Mouse (Mus musculus) midbrain, embryonic 13.5 days (tissue): ENCODE results near the gene Ces1e. TPM values are rescaled to one million over a fixed set of nuclear protein-coding genes. Genes with fewer than 3 reads are reported as not detected.
"Not testable (repeated sequence)": the region's sequence is repeated elsewhere in the genome, so short reads cannot be mapped to it uniquely, and the experiment has no call there.

Experiments
- ATAC-seq: fragments of 200-750 bp; cut with Nextera tagmentation; 2 replicates; pipeline ENCODE4 v1.8.0; 2017; ENCODE audit warnings: mild to moderate bottlenecking, moderate TSS enrichment, moderate library complexity
- H3K27ac ChIP-seq: fragments of 300-500 bp; sonication (generic); 2 replicates; pipeline ENCODE4 v1.5.1; 2015; ENCODE audit warnings: inconsistent platforms, mild to moderate bottlenecking, moderate library complexity
- H3K27me3 ChIP-seq: fragments of 300-500 bp; sonication (generic); 2 replicates; pipeline ENCODE4 v1.6.1; 2015; ENCODE audit warnings: mild to moderate bottlenecking, inconsistent platforms
- H3K36me3 ChIP-seq: fragments of 300-500 bp; sonication (generic); 2 replicates; pipeline ENCODE4 v1.6.1; 2015; ENCODE audit warnings: mild to moderate bottlenecking, inconsistent platforms
- H3K4me1 ChIP-seq: fragments of 300-500 bp; sonication (generic); replicated peaks from 2 replicates; pipeline ENCODE4 v1.6.1; 2015; ENCODE audit warnings: inconsistent platforms
- H3K4me2 ChIP-seq: fragments of 300-500 bp; sonication (generic); replicated peaks from 2 replicates; pipeline ENCODE4 v1.6.1; 2015; ENCODE audit warnings: moderate library complexity, mild to moderate bottlenecking, inconsistent platforms
- H3K4me3 ChIP-seq: fragments of 300-500 bp; sonication (generic); replicated peaks from 2 replicates; pipeline ENCODE4 v1.5.1; 2015; ENCODE audit warnings: mild to moderate bottlenecking, inconsistent platforms
- H3K9ac ChIP-seq: fragments of 300-500 bp; sonication (generic); replicated peaks from 2 replicates; pipeline ENCODE4 v1.6.1; 2015; ENCODE audit warnings: mild to moderate bottlenecking, inconsistent platforms
- H3K9me3 ChIP-seq: fragments of 300-500 bp; sonication (generic); 2 replicates; pipeline ENCODE4 v1.6.1; 2016; ENCODE audit warnings: mild to moderate bottlenecking, inconsistent platforms
- WGBS: fragments of 180-500 bp; shearing (Covaris S2); methylation state at CpG from one replicate; pipeline ENCODE4 v1.1.7; 2015; 5-methylcytosine and 5-hydroxymethylcytosine counted together
- polyA plus RNA-seq: library from polyadenylated mRNA; unstranded; fragments of >200 nt; fragmentation: Nextera tagmentation; extraction: Ambion mirVana; gene quantifications from 2 replicates; pipeline ENCODE4 v1.2.1, GENCODE M21; 2015

The Ces1e gene
- polyA plus RNA-seq, 1 experiment from 2014 or later = not detected

DNA sequence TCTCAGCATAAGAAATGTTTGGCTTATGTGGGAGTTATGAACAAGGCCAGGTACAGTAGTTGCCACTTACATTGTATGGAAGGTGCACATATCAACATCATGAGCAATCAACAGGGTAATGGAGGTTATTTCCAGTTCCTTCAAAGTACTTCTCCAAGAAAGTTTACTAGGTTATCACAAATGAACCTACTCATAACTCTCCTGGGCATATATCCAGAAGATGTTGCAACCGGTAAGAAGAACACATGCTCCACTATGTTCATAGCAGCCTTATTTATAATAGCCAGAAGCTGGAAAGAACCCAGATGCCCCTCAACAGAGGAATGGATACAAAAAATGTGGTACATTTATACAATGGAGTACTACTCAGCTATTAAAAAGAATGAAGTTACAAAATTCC, 2.9 kb downstream of the Ces1e start:
- H3K27me3 ChIP-seq, H3K27ac ChIP-seq, H3K4me3 ChIP-seq, H3K4me2 ChIP-seq, H3K9ac ChIP-seq, H3K36me3 ChIP-seq, ATAC-seq, H3K4me1 ChIP-seq, H3K9me3 ChIP-seq: not testable (repeated sequence)
- WGBS = 100% methylated on average over 1 of the region's 1 CpGs

DNA sequence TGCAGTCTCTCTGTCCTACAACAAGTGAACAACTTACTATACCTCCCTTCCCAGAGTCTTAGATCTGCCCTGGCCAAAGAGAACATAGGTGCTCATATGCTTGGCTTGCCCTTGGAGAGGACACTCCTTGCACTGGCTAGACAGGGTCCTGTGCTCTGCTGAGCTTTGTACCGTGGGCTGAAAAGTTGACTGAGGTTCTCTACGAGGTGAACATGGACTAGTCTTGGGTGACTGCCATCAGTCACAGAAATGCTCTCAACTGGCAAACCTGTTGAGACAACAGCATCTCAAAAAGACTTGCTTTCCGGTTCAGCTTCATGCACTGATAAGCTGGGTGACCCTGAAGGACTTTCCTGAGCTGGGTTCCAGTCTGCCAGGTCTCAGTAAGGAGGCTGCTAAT, 7.5 kb downstream of the Ces1e start:
- Histone ChIP-seq H3K27ac (no peak overlapping the region), H3K4me3 (no peak overlapping the region), H3K4me2 (no peak overlapping the region), H3K4me1 (no peaks in the 10 kb centered on the region), H3K36me3 (no peaks in the 10 kb centered on the region), H3K27me3 (no peaks in the 10 kb centered on the region), H3K9ac (no peak overlapping the region), H3K9me3 (no peaks in the 10 kb centered on the region)
- no peak for ATAC-seq
- 79% methylated on average over 3 of the region's 3 CpGs for WGBS

DNA sequence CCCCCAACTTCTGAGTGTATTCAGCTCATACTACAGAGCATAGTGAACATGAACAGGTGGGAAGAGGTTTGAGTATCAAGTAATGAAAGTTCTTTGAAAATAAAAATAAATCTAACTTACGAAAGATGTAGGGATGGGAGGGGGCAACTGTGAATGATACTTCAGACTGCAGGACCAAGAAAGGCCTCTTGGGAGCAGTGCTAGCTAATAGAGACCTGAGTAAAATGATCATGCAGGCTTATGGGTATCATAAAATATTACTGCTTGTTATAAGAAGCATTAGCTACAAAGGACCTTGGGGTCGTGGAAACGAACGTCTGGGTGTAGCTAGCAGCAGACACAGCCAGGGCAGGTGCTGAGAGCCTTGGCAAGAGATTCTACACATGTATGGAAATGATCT, 11.6 kb downstream of the Ces1e start:
- H3K4me3 ChIP-seq = no peak overlapping the region
- H3K36me3 ChIP-seq = no peaks in the 10 kb centered on the region
- 85% methylated on average over 4 of the region's 4 CpGs for WGBS
- no peak overlapping the region for H3K4me2 ChIP-seq
- no peaks in the 10 kb centered on the region for H3K9me3 ChIP-seq
- no peak for ATAC-seq
- no peaks in the 10 kb centered on the region for H3K27me3 ChIP-seq
- no peak overlapping the region for H3K9ac ChIP-seq
- no peak overlapping the region for H3K27ac ChIP-seq
- H3K4me1 ChIP-seq = no peaks in the 10 kb centered on the region

DNA sequence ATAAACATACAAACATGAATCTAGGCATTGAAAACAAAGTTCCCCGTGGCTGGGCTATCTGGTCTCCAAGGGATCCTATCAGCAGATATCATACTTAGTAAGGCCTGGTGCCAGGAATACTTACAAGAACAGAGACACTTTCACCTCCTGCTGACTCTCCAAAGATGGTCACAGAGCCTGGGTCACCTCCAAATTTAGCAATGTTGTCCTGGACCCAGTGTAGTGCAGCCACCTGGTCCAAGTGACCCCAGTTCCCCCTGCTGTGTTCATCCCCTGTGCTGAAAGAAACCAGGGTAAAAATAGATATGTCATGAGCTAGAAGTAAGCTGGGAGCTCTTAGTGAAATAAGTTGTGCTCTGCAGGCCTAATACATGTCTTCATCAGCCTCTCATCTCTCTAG, 12.0 kb downstream of the Ces1e start:
- H3K27me3 ChIP-seq = no peaks in the 10 kb centered on the region
- H3K36me3 ChIP-seq = no peaks in the 10 kb centered on the region
- no peaks in the 10 kb centered on the region for H3K4me1 ChIP-seq
- H3K4me3 ChIP-seq = no peak overlapping the region
- ATAC-seq = no peak
- H3K4me2 ChIP-seq = no peak overlapping the region
- no peak overlapping the region for H3K9ac ChIP-seq
- no peak overlapping the region for H3K27ac ChIP-seq
- WGBS = 86% methylated on average over 1 of the region's 1 CpGs
- no peaks in the 10 kb centered on the region for H3K9me3 ChIP-seq

DNA sequence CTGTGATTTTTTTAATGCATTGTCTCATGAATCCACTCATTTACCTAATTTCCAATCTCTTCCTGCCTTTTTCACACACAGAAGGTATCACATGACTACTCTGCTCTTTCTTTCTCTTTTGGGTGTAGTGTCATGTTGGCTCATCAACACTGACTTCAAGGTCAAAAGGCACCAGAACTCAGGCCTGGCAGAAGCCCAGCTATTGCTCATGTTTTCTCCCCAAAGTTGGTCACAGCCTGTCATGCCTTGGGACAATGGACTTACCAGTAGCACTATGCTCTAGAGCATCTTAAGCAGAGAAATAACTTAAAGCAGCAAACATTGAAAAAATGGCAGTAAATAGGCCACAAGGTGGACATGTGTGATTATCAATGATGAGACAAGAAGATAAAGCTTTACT, 18.3 kb downstream of the Ces1e start:
- ATAC-seq = no peak
- Histone ChIP-seq H3K9me3 (no peaks in the 10 kb centered on the region), H3K27me3 (no peaks in the 10 kb centered on the region), H3K27ac (no peak overlapping the region), H3K4me2 (no peak overlapping the region), H3K9ac (no peak overlapping the region), H3K4me3 (no peak overlapping the region), H3K4me1 (no peaks in the 10 kb centered on the region), H3K36me3 (no peaks in the 10 kb centered on the region)

DNA sequence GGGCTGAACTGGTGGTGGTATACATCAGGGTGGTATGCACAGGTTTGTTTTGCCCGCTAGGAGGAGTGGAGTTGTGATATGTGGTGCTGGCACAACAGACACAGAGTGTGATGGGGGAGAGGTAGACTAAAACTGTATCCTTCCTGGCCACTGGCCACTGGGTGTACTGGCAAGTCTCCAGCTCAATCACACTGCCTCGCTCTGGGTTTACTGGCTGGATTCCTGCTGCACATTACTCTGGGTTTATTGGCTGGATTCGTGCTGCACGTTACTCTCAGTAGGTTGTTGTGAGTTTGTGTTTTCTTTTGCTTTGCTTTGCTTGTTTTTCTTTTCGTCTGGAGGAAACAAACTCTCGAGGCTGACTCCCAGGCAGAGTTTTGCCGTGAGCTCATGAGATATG, 30.3 kb downstream of the Ces1e start:
- H3K9me3 ChIP-seq, H3K9ac ChIP-seq, H3K27ac ChIP-seq, H3K36me3 ChIP-seq, H3K4me3 ChIP-seq, H3K4me2 ChIP-seq, H3K4me1 ChIP-seq, H3K27me3 ChIP-seq, ATAC-seq: not testable (repeated sequence)
- 85% methylated on average over 7 of the region's 7 CpGs for WGBS

DNA sequence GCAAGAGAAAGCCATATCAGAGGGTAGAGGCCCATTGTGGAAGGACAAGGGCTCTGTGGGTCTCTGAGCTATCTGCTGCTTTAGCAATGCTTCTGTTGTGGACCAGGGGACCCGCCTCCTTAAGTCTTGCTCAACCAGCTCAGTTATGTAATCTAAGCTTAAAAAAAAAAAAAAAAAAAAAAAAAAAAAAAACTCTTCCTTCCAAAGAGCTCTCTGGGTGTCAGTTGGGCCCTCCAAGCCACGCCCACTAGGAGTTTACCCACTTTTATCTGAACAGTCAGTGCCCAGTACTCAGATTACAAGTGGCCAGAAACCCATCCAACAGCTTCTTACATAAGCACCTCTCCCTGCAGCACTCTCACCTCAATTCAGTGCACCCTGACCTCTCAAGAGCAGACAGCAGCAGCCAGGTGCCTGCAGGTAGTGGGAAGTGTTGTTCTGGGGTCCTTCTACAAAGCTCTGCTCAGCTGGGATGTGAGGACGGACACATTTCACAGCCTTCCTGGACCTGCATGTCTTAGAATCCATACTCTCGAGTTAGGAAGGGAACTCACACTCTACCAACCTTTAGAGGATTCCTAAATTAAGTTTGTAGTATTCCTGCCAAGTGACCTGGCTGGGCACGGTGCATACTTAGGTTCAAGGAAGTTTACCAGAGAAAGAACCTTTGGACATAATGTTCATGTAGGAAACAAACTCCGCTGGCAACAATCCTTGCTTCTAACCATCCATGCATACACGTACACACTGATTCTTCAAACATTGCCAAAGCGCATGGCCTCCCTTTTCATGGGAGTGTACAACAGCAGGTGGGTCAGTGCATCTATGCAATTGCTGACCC, 31.5 kb downstream of the Ces1e start, which contains the start of gene Ces1d:
Ces1d (minus strand) TSS at position 154 of the 841 bp plus-strand sequence.
- Histone ChIP-seq H3K27me3 (no peaks in the 10 kb centered on the region), H3K4me2 (no peak within 1 kb of the TSS), H3K9ac (no peak within 1 kb of the TSS), H3K4me1 (no peaks in the 10 kb centered on the region), H3K36me3 (no peaks in the 10 kb centered on the region), H3K27ac (no peak within 1 kb of the TSS), H3K9me3 (no peaks in the 10 kb centered on the region), H3K4me3 (no peak within 1 kb of the TSS)
- WGBS = 84% methylated on average over 8 of the region's 8 CpGs
- ATAC-seq = no peak

DNA sequence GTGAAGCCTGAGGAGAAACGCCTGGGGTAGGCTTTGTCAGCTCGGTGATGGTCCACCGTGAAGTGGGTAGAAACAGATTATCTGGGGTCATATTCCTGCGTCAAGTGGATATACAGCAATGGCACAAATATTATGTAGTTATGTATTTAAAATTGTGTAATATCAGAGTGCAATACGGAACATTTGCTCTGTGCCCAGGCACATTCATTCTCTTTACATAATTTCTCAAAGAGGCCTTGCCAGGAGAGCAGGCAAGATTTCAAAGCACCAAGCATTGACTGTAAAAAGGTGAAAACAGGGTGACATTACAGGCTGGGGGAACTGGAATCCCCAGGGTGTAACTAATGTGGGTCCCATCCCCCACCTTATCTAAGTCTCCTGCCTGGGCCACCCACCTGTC, 33.0 kb downstream of the Ces1e start:
- Histone ChIP-seq H3K4me2 (no peak overlapping the region), H3K27me3 (no peaks in the 10 kb centered on the region), H3K36me3 (no peaks in the 10 kb centered on the region), H3K9me3 (no peaks in the 10 kb centered on the region), H3K9ac (no peak overlapping the region), H3K27ac (no peak overlapping the region), H3K4me3 (no peak overlapping the region), H3K4me1 (no peaks in the 10 kb centered on the region)
- 92% methylated on average over 5 of the region's 5 CpGs for WGBS
- no peak for ATAC-seq

DNA sequence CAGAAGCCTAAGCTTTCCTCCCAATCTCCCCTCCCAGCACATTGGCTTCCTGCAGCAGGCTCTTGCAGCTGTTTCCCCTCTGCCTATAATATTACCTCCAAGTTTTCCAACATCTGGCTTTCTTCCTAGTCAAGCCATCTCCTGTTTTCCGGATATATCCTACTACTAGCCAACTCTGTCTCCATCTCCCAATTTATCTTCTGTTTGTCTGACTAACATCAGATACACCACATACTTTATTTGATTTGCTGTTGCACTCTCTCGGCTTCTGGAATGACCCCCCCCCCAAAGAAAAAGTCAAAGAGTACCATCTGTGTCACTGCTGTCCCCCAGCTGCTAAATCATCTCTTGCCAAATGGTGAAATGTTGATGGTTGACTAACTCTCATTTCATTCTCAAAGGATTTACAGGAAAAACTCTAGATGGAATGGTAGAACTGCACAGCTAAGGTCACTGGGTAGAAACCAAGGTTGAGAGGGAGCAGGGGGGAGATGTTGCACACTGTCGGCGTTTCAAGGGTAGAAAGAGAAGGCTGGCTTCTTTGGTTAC, 48.8 kb downstream of the Ces1e start:
- no peak overlapping the region for H3K9ac ChIP-seq
- no peaks in the 10 kb centered on the region for H3K9me3 ChIP-seq
- H3K27me3 ChIP-seq = no peaks in the 10 kb centered on the region
- no peaks in the 10 kb centered on the region for H3K36me3 ChIP-seq
- no peak overlapping the region for H3K4me3 ChIP-seq
- no peak overlapping the region for H3K27ac ChIP-seq
- 86% methylated on average over 4 of the region's 4 CpGs for WGBS
- ATAC-seq = no peak
- H3K4me1 ChIP-seq = no peaks in the 10 kb centered on the region
- no peak overlapping the region for H3K4me2 ChIP-seq

DNA sequence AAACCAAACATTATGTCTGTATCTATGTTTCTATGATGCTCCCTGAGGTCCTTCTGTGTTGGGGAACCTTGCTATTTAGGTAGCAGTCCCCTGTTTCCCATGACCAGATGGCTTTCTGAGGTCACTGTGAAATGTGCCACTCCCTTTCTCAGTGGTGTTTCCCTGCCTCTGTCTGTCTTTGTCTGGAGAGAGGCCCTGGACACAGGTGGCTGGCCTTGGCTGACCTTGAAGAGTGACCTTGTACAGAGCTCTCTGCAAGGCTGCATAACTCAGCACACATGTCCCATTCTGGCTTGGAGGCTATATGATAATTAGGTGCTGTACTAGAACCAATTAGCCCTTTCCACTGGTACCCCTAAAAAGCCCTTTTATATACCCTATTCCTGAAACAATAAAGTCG, 52.8 kb downstream of the Ces1e start:
- no peak for ATAC-seq
- Histone ChIP-seq H3K27me3 (no peaks in the 10 kb centered on the region), H3K27ac (no peak overlapping the region), H3K9ac (no peak overlapping the region), H3K4me1 (no peaks in the 10 kb centered on the region), H3K4me2 (no peak overlapping the region), H3K36me3 (no peaks in the 10 kb centered on the region), H3K4me3 (no peak overlapping the region), H3K9me3 (no peaks in the 10 kb centered on the region)
- WGBS = 67% methylated on average over 1 of the region's 1 CpGs

DNA sequence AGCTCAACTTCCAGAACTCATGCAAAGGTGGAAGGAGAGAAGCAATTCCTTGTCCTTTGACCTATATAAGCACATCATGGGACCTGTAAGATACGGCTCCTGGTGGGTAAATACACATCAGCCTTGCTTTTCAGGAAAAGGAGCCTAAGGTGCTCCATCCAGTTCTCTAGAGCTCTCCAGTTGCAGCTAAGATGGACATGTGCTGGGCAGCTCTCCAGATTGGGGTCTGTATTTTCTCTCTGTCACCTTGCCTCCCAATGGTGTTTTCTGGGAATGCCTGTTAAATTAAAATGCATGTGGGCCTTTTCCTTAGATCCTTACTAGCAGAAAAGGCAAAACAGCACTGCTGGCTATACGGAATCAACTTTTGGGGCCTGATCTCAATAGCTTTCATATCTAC, 54.9 kb downstream of the Ces1e start:
- Histone ChIP-seq H3K27me3 (no peaks in the 10 kb centered on the region), H3K36me3 (no peaks in the 10 kb centered on the region), H3K27ac (no peak overlapping the region), H3K9me3 (no peaks in the 10 kb centered on the region), H3K4me2 (no peak overlapping the region), H3K4me1 (no peaks in the 10 kb centered on the region), H3K9ac (no peak overlapping the region), H3K4me3 (no peak overlapping the region)
- 91% methylated on average over 2 of the region's 2 CpGs for WGBS
- ATAC-seq = no peak

DNA sequence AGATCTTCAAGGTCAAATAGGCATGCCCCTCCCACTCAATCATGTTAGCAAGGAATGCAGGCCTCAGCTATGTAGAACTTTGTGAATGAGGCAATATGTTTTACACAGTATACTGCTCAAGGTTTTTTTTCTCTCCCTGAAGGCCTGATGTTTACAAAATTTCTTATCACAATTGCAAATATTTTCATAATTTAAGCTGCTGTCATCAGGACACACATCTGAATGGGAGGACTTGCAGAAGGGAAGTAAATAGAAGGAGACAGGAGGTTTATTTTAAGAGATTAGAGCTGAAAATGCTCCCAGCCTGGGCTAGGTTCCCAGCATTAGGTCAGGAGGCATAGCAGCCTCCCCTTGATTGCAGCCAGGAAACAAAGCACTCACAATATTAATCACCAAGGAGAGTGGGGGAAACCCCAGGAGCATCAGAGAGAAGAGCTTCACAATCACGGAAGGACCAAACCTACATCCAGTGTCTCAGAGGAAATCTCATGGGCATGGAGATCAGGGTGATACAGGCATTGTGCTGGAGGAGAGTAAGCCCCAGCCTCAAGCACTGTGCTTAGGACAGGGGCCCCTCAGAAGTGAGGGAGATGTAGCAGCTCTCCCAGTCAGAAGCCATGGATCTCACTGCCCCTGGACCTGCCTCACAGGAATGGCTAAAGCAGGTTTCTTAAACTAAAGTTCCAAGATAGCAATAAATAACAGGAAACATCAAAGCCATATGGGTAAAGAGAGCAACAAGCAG, 57.4 kb downstream of the Ces1e start:
- Histone ChIP-seq H3K4me3 (no peak overlapping the region), H3K27me3 (no peaks in the 10 kb centered on the region), H3K4me1 (no peaks in the 10 kb centered on the region), H3K27ac (no peak overlapping the region), H3K9ac (no peak overlapping the region), H3K9me3 (no peaks in the 10 kb centered on the region), H3K36me3 (no peaks in the 10 kb centered on the region), H3K4me2 (no peak overlapping the region)
- ATAC-seq = no peak
- WGBS = 39% methylated on average over 1 of the region's 1 CpGs
